Mouse (Mus musculus) frontal cortex, adult (tissue): ENCODE results near the gene Tsen34.
A peak's percentile ranks its signal among the peaks of the same experiment; 100 is the strongest.

Experiments used
- ATAC-seq: cut with Nextera tagmentation; 2 replicates; pipeline ENCODE4 v1.9.2; 2017; ENCODE audit warnings: mild to moderate bottlenecking, moderate library complexity, mixed read lengths; ENCODE audit not compliant: low TSS enrichment

Tsen34 gene

DNA sequence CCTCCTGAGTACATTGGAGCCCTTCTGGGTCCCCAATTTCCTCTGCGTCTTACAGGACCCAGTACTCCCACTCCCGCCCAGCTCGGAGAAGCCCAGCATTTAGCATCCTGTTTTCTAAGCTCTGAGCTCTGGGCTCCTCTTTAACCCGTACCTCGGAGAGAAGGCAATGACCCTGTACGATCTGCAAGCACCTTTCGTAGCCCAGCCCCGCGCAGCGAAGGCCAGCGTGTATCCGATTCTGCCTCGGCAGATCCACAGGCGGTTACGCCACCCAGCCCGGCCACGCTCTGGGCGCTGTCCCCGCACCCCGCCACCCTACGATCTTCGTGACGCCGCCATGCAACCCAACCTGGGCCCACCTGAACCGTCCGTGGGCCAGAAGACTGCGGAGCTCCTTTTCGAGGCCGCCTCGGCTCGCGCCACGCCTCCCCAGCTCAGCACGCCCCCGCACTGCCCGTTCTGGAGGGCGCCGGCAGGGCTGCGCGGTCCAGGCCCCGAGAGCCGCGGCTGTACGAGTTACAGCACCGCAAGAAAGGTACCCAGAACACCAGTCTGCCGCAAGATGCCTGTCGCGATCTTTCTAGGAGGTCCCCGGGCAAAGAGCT is at the start of gene Tsen34:
Tsen34 (plus strand) TSS at position 482 of the 605 bp plus-strand sequence.
- ATAC-seq, result no peak; the same call in 1 of the 2 replicates

GRCm38 (mm10) chr7:3643412-3643811 is 49.3 kb upstream of the Tsen34 start:
- no peak for ATAC-seq

GRCm38 (mm10) chr7:3643843-3644242 is 48.8 kb upstream of the Tsen34 start:
- ATAC-seq, result no peak

DNA sequence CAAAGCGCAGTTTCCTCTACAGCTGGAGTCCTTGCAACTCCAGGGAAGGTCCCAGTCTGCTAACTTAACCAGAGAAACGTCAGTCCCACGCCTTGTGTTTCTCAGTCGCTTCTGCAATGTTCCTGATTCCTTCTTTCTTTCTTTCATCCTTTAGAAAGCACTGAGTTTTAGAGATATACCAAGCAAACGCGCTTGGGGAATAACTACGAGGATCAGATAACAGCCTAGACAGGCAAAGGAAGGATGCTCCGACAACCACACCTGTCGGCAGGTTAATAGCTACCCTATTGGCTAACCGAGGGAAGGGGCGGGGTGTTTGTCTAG is 48.4 kb upstream of the Tsen34 start:
- ATAC-seq, result peak; percentile 0; the same call in 1 of the 2 replicates

GRCm38 (mm10) chr7:3644672-3645487 is 47.8 kb upstream of the Tsen34 start, which contains the start of gene Cnot3:
Gene Cnot3, plus strand, starts transcription at chr7:3645268.
- peak; percentile 95 for ATAC-seq

DNA sequence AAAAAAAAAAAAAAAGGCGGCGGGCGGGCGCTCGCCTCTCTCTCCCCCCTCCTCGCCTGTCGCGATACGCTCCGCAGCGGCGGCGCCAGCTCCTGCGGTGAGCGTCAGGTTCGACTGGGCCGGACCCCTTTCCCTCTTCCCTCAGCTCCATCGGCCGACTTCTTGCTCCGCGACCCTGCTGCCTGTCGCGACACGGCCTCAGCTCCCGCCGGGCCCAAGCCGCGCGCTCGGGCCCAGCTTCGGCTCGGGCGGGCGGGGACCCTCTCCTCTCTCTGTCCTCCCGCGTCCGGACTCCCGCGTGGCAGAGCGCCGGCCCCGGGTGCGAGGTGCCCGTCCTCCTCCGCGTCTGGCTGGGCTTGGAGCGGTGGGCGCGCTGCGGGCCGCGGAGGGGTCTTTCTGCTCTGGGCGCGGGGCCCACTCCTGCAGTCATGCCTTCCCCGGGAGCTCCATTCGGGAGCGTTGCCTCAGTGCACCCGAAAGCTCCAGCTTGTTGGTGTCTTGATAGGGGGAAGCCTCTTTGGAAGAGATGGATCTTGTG is 47.1 kb upstream of the Tsen34 start:
- peak; percentile 20 for ATAC-seq

DNA sequence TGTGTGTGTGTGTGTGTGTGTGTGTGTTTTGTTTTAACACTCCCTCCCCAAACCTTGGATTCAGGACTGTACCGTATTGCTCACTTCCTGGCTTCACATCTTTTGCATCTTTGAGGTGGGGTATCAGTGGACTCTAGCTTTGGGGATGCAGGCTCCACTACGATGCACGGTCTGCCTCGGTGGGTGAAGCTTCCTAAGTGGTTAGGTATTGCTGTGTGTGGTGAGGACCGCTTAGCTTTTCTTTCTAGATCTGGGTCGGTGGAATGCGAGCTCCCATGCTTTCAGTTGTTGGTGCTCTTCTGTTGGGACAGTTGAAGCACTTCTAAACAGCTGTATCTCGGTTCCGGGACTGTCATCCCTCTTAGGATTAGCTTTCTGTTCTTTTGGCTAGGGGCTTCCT is 46.5 kb upstream of the Tsen34 start:
- no peak for ATAC-seq

- no peak for ATAC-seq
Observed at GRCm38 (mm10) chr7:3646641-3647040, 46.0 kb upstream of the Tsen34 start.

- ATAC-seq, result peak; percentile 31; the same call in 1 of the 2 replicates
Observed at GRCm38 (mm10) chr7:3656966-3657365, 35.7 kb upstream of the Tsen34 start.

DNA sequence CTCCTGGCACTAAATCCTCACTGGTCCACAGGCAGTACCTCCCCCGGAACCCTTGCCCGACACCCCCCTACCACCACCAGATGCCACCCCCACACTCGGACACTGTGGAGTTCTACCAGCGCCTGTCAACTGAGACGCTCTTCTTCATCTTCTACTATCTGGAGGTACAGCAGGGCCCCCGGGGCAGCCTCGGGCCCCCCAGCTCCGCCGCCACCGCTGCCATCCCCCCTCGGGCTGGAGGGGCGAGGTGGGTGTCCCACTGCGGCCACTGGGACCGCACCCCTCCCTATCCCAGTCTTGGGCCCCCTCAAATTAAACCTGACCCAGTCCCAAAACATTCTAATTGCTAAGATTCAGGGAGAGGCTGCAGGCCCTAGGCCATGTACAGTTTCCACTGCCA is 34.1 kb upstream of the Tsen34 start:
- no peak for ATAC-seq

GRCm38 (mm10) chr7:3664524-3665214 is 28.0 kb upstream of the Tsen34 start:
- ATAC-seq, result peak; percentile 1; the same call in 1 of the 2 replicates

DNA sequence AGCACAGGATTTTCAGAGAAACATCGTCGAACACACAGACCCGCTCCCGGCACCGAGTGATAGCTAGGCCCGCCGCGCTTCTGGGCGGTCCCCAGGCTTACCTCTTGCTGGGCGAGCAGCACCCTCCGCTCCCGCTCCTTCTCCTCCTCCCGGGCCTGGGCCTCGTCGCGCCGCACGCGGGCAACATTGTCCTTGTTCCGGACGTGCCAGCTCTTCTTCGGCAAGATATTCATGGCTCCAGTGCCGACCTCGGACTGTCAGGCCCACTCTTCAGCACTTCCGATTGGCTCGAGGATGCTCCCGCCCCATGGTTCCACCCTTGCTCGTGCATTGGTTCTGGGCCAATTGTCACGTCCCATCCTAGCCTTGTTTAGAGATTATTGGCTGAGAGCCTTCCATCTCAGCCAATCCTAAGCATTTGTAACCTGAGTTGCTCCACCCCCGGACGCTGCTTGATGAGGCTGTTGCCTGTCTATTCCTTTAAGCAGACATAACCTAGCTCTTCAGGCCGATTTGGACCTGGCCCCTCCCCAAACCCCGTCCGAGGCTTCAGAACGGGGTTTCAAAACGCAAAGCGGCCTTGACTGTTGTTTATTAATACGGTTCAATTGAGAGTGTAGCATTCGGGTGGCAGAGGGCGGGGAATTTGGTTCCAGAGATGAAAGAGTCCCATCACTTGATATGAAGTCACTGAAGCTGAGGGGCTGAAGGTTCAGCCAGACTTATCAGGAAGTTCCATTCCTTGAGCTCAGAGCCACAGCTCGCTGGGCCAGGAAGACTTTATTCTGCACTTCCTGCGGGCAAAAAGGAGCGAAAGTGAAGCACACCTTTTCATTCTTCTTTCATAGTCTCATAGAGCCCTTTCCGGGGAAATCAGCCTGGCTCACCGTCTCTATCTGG is 27.2 kb upstream of the Tsen34 start, which contains the start of gene Leng1:
Leng1 (minus strand) TSS at position 626 of the 900 bp plus-strand sequence.
- peak; percentile 96 for ATAC-seq

GRCm38 (mm10) chr7:3666921-3667391 is 25.7 kb upstream of the Tsen34 start:
- no peak for ATAC-seq

GRCm38 (mm10) chr7:3674507-3675227 is 18.0 kb upstream of the Tsen34 start:
- peak; percentile 91; the same call in 1 of the 2 replicates for ATAC-seq

DNA sequence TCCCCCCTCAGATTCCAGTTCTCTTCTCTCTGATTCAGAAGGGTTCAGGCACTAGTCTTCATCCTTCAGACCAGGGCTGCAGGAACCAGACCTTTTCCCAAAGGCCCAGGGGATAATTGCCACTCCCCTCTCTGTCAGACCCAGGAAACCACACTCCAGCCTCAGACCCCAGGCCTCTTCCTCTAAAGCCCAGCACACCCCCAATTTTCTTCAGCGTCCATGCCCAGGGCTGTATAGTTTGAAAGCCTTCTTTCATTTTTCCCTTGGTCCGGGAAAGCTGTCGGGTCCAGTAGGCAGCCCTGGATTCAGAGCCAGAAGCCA is 17.5 kb upstream of the Tsen34 start:
- 0 out of 2 replicates have a peak, but pooled peaks have one; percentile 4 for ATAC-seq

DNA sequence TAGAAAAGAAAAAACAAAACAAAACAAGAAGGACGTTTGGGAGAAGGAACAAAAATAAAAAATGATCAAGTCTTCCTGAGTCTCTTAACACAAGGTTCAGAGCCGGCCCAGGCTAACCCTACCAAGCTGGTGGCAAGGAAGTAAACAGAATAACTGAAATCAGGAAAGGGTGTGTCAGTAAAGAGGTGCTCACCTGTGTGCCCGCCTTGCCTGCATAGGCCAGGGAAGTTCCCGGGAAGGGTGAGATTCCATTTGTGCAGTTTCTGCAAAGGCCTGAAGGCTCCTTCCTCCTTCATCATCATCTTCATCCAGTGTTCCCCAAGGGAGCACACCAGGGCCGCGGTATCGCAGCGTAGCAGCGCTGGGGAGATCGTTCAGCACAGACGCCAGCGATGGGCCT is 16.3 kb upstream of the Tsen34 start:
- no peak for ATAC-seq

GRCm38 (mm10) chr7:3677342-3677741 is 15.3 kb upstream of the Tsen34 start, which contains the start of gene Tmc4:
Gene Tmc4, minus strand, starts transcription at chr7:3677553.
- ATAC-seq, result no peak

DNA sequence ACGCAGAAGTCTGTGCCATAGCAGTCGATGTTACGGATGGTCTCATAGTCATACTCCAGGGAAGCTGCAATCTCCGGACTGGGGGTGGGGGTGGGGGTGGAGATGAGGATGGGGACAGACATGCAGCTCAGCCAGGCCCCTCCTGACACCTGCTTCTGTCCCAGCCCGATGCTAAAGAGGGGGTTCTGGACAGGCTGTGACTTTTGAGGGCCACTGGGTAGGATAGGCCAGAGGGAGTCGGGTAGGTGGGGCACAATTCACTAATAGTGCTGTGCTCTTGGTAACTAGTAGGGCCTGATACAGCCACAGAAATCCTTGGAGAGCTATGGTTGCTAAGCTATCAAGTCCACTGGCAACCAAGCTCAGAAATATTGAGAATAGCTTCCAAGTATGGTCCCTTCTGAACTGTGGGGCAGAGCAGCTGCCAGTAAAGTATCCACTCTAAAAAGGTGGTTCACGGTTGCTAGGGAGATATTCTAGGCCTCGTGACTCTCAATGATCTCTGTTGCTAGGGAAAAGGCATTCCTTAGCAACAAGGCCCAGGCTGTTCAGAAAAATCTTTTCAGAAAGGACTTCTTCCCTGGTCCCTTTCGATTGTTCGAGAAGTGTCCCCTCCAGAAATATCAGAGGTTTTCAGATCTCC is 8.6 kb upstream of the Tsen34 start:
- 0 out of 2 replicates have a peak, but pooled peaks have one; percentile 34 for ATAC-seq

DNA sequence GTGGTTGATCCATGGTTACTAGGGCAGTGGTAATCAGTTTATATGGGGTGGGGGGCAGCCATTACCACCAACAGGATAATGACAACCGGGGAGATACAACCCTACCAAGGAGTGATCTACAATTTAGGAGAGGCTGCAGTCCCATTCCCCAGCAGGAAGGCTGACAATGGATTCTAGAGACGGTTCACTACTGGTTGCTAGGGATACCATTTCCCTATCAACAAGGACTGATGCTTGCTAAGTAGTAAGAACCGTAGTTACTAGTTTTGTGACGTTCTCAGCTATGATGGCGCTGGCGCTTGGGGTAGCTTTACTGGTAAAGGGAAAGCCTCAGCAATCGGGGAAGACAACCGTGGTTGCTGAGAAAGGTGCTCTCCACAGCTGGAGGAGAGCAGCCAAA is 8.0 kb upstream of the Tsen34 start:
- no peak for ATAC-seq
